Mouse (Mus musculus) CD8-positive naive resting alpha-beta T cell, adult 2 months (primary cell): Measurements from ENCODE around the gene Gm38431.

Experiments used
- DNase-seq, 2 experiments: peaks; one replicate each; pipeline ENCODE4 v3.0.0; 2022; ENCODE audit warnings: low read depth in 2 of 2, low spot score in 2 of 2

Gm38431 gene

GRCm38 (mm10) chr9:21022288-21022687 is 69.5 kb downstream of the Gm38431 start:
- no peak for DNase-seq

GRCm38 (mm10) chr9:21021363-21021762 is 70.4 kb downstream of the Gm38431 start:
- DNase-seq, result no peak

DNA sequence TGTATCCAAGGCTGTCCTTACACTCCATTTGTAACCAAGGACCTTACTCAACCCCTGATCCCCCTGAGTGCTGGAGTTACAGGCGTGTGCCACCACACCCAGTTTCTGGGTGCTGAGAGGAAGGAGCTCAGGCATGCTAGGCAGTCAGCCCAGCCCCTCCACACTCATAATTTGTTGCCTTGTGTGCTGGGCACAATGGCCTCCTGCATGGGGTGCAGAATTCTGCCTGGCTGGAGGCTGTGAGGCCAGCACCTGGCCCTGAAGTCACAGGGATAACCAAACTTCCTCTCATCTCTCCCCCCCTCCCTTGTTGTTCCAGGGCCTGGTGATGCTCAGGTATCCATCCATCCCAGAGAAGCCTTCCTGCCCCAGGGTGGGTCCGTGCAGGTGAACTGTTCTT is 73.2 kb downstream of the Gm38431 start:
- no peak for DNase-seq
